Mouse (Mus musculus) Muller cell, postnatal 12 days (primary cell): ENCODE measurements around the gene Gm8332.
"Not testable (repeated sequence)": the region's sequence is repeated elsewhere in the genome, so short reads cannot be mapped to it uniquely, and the experiment has no call there.

ENCODE experiments used
- DNase-seq: peaks from one replicate; pipeline ENCODE4 v3.0.0-alpha.2; 2015; ENCODE audit errors: inconsistent ontology term

Gm8332 gene

DNA sequence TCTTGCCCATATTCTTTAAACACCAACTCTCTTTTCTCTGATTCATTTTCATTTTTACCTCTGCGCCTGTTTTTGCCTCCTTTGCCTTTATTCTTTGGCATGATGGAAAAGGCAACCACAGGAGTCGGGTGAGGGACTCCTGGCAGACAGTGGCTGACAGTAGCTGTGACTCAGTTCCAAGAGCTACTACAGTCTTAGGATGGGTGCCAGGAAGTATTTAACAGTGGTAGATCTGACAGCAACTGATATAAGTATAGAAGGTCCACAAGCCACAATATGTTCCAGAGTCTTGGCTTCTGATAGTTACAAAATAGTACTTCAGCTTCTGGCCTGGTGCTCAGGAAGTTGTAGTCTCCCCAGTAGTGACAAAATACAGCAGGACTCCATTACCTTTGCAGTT, at the start of gene Gm8332:
Gene Gm8332 (minus strand): TSS at position 101 of the 400 bp plus-strand sequence.
- not testable (repeated sequence) for DNase-seq

DNA sequence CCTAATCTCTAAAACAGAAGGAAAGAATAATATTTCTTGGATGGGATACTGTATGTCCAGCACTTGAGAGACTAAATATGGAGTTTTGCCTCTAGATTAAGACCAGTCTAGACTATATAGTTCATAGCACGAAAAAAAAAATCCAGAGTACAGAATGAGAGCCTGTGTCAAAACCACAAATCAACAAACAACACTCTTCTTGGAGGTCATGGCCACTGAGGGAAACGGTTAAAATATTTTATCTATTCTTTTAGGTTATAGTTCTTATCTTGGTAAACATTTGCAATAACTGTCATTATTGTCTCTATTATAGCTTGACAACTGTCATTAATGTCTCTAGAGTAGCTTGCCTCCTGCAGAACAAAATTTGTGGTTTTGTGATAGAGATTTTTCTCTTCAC, 47.3 kb upstream of the Gm8332 start:
- not testable (repeated sequence) for DNase-seq

DNA sequence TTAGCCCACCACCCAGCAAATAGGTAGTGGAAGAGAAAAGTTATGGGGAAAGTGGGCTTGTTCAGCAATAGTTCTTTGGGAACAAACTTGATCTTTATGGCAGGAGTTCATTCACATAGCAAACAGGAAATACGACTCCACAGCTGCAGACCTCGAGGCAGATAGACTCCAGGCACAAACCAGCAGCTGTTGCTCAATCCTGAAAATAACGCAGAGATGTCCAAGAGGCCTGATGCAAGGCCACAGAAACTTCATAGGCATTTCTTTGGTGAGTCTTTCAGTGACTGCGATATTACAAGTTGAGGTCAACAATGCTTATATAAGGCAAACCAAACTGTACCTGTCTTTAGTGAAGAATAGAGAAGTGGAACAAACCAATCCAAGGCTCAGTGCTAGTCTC, 43.2 kb upstream of the Gm8332 start:
- DNase-seq = not testable (repeated sequence)

DNA sequence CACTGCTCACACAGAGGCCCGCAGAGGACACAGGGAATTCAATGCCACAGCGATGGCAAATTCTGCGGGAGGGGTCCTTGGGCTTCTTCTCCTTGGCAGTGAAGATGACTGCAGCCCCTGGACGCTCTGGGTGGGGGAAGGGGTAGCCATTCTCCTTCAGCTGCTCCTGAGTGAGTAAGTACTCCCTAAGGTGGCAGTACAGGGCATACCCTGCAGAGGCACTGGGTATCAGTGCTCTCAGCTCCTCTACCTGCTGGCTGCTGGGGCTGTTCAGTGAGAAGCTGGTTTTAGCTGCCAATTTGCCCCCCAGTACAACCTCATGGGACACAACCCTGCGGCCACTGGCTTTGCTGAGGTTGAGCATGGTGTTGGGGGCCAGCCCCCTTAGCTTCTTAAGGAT, 35.3 kb upstream of the Gm8332 start:
- DNase-seq = not testable (repeated sequence)

DNA sequence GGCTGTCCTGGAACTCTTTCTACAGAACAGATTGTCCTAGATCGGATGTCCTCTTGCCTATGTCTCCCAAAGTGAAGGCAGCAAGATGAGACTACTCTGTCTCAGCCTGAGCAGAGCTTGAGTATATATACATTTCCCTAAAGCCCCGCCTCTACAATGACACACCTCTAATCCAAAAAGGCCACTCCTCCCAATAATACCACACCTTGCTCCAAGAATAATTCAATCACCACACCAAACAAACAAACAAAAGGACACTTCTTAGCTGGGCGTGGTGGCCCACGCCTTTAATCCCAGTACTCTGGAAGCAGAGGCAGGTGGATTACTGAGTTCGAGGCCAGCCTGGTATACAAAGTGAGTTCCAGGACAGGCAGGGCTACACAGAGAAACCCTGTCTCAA, 24.5 kb upstream of the Gm8332 start, which contains the start of gene Gm5662:
Gene Gm5662 (minus strand): TSS at position 101 of the 400 bp plus-strand sequence.
- not testable (repeated sequence) for DNase-seq

DNA sequence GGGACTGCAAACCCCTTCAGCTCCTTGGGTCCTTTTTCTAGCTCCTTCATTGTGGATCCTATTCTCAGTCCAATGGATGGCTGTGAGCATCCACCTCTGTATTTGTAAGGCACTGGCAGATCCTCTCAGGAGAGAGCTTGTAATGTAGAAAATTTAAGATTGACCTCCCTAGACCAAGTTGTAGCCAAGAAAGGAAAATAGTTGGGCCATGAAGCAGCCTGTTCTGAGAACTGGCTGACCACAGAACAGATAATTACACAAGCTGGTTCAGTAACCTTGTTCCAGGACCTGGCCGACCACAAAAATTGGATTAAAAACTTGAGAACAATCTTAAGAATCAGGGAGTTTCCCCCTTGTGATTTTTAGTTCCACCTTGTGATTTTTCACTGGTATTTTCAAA, 7.3 kb upstream of the Gm8332 start:
- peak; percentile 3 for DNase-seq

DNA sequence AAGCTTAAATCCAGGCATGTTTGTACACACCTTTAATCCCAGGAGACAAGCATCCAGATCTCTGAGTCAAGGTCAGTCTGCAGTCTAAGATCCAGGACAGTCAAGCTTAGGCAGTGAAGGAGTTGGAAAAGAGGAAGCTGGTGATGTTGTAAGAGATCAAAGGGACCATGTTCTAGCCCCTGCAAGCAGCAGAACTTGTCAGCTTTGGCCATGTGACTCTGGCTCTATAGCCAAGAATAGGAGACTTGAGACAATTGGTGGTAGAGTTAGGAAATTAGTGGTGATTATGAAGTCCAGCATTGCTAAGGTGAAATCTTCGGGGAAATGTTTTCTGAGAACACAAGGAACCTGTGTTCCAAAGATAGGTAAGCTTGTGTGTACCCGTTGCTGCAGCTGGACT, 6.0 kb upstream of the Gm8332 start:
- not testable (repeated sequence) for DNase-seq

DNA sequence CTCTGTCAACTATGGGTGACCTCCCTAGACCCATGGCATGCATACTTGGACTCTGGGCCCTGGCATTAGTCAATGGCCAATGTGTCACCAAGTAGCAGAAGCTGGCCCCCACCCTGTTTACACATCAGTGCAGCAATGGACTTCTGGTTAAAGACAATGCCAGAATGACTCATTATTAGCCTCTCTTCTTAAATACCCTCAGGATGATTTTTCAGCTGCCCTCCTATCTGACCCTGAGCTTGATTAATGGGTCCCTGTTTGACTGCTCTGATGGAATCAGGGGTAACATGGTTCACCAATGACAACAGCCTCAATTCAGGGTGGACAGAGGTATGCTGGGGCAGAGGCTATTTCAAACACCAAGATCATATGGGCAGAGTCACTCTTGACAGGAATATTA, 4.1 kb downstream of the Gm8332 start:
- peak; percentile 31 for DNase-seq

DNA sequence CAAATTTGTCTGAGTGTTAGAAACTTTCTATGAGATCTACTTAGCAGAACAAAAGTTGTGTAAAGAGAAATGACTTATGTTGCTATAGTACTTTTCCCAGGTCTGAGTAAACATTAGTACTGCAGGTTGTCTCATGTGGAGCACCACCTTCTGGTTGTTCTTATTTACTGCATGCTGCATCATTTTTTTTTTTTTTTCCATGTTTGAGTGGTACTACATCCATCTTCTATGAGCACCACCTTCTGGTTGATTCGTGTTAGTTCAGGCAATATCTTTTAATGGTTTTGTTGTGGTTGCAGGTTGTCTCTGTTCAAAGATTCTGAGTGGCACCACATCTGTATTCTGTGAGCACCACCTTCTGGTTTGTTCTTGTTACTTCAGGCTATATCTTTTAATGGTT, 7.0 kb downstream of the Gm8332 start:
- DNase-seq = not testable (repeated sequence)

DNA sequence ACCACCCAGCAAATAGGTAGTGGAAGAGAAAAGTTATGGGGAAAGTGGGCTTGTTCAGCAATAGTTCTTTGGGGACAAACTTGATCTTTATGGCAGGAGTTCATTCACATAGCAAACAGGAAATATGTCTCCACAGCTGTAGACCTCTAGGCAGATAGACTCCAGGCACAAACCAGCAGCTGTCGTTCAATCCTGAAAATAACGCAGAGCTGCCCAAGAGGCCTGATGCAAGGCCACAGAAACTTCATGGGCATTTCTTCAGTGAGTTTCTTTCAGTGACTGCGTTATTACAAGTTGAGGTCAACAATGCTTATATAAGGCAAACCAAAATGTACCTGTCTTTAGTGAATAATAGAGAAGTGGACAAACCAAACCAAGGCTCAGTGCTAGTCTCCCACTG, 30.5 kb downstream of the Gm8332 start:
- no peak for DNase-seq

DNA sequence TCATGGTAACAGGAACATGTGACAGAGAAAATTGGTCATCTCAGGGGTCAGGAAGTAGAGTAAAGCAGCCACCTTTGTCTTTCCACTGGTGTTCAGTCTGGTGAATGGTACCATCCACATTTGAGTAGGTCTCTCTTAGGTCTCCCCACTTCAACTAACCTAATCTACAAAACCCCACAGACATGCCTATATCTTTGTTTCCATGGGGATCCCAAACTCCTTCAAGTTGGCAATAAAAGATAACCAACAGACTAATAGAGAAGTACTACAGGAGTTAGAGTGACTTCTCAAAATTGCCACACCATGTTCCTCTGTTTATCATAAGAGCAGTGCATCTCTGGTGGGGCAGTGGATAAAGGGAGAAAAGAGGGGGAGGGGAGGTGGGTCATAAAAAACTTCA, 31.8 kb downstream of the Gm8332 start:
- DNase-seq = not testable (repeated sequence)

DNA sequence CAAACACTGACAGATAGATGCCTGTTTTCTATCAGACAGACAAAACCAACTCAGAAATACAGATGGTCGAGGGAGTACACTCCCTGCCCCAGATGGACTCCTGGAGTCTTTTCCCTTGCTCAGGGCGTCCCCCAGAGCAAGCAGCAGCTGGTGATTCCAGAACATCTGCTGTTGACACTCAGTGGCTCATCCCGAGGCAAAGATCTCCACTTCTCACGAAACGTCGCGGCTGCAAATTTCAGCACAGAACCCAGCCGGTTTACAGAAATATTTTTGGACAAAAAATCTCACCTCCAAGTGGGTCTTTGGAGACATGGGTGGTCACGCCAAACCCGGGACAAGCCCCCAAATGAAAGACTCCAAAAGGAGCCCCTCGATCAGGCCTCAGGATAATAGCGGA, 35.3 kb downstream of the Gm8332 start:
- DNase-seq = no peak

DNA sequence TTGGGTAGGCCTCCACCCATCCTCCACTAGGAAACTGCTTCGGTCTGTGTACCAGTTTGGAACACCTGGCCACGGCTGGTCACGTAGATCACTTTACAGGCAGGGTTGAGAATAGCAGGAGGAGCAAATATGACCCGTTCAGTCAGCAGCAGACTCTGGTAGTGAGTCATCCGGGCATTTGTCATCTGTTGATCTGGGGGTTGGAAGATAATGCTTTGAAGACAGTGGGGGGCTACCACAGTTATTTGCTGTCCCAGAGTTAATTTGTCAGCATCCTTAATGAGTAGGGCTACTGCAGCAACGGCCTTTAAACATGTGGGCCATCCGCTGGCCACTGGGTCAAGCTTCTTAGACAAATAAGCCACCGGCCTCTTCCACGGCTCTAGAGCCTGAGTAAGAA, 38.4 kb downstream of the Gm8332 start:
- peak; percentile 3 for DNase-seq

DNA sequence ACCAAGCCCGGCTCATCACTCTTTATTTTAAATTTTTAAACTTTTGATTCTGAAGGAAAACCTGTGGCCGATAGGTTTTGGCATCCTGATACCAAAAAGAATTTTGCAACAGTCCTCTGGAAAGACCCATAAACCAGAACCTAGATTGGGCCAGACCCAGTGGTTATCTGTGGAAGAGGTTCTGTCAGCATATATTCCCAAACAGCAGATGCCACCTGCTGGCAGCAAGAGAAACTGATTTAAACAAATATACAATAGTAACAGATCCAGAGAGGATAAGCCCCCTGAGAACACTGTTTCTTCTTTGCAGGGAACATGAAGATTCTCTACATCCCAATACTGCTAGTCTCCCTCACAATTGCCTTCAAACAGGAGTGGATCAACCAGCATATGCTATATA, 47.0 kb downstream of the Gm8332 start:
- no peak for DNase-seq
